Mouse (Mus musculus) kidney, postnatal 10 days (tissue): ENCODE measurements around the gene Tango2.

Source experiments
- DNase-seq: peaks from one replicate; pipeline ENCODE4 v3.0.0; 2021; ENCODE audit warnings: mixed read lengths

Tango2 gene

GRCm38 (mm10) chr16:18383045-18383726 is 35.3 kb upstream of the Tango2 start:
- peak; percentile 68 for DNase-seq

GRCm38 (mm10) chr16:18381621-18382258 is 33.8 kb upstream of the Tango2 start:
- peak; percentile 67 for DNase-seq

- peak; percentile 6 for DNase-seq
These were observed 32.7 kb upstream of the Tango2 start for GRCm38 (mm10) chr16:18380495-18381063.

GRCm38 (mm10) chr16:18379338-18380001 is 31.6 kb upstream of the Tango2 start:
- DNase-seq = peak; percentile 50

- peak; percentile 8 for DNase-seq
These were observed 30.6 kb upstream of the Tango2 start for GRCm38 (mm10) chr16:18378489-18378888.

- DNase-seq = peak; percentile 55
These were observed 29.3 kb upstream of the Tango2 start for GRCm38 (mm10) chr16:18377203-18377602.

GRCm38 (mm10) chr16:18376297-18376954 is 28.5 kb upstream of the Tango2 start:
- DNase-seq = peak; percentile 15

- no peak for DNase-seq
These were observed 25.7 kb upstream of the Tango2 start for GRCm38 (mm10) chr16:18373632-18374031.

- no peak for DNase-seq
These were observed 22.3 kb upstream of the Tango2 start for GRCm38 (mm10) chr16:18370197-18370596.

GRCm38 (mm10) chr16:18366849-18367248 is 18.9 kb upstream of the Tango2 start:
- DNase-seq = no peak

GRCm38 (mm10) chr16:18362948-18363347 is 15.0 kb upstream of the Tango2 start:
- DNase-seq = peak; percentile 34

GRCm38 (mm10) chr16:18360151-18360805 is 12.4 kb upstream of the Tango2 start:
- peak; percentile 37 for DNase-seq

GRCm38 (mm10) chr16:18357977-18358376 is 10.1 kb upstream of the Tango2 start:
- DNase-seq = no peak

GRCm38 (mm10) chr16:18356961-18357360 is 9.1 kb upstream of the Tango2 start:
- DNase-seq = no peak

- DNase-seq = no peak
These were observed 5.2 kb upstream of the Tango2 start for GRCm38 (mm10) chr16:18353106-18353505.

GRCm38 (mm10) chr16:18351313-18352055 is 3.6 kb upstream of the Tango2 start:
- peak; percentile 81 for DNase-seq

GRCm38 (mm10) chr16:18349761-18350325 is 1.9 kb upstream of the Tango2 start:
- no peak for DNase-seq

GRCm38 (mm10) chr16:18348601-18349175 is 785 bp upstream of the Tango2 start:
- DNase-seq = peak; percentile 71

GRCm38 (mm10) chr16:18345243-18345642 is 2.7 kb downstream of the Tango2 start:
- DNase-seq = peak; percentile 93

GRCm38 (mm10) chr16:18343778-18344177 is 4.1 kb downstream of the Tango2 start:
- DNase-seq = peak; percentile 98
